Mouse (Mus musculus) small intestine, adult 10 weeks (tissue): Measurements from ENCODE around the gene Prkar1b. TPM values are rescaled to one million over a fixed set of nuclear protein-coding genes. Genes with fewer than 3 reads are reported as not detected.

Experiments
- polyA plus RNA-seq: library from polyadenylated mRNA; stranded (reverse); fragments of 350-450 nt; fragmentation: Illumina TruSeq; extraction: RNeasy Lipid Tissue Mini Kit (QIAGEN cat#74804); gene quantifications from one replicate; pipeline ENCODE4 v1.2.3, GENCODE M21; 2014; ENCODE audit warnings: low replicate concordance

Prkar1b gene
- 2.2 TPM for polyA plus RNA-seq

DNA sequence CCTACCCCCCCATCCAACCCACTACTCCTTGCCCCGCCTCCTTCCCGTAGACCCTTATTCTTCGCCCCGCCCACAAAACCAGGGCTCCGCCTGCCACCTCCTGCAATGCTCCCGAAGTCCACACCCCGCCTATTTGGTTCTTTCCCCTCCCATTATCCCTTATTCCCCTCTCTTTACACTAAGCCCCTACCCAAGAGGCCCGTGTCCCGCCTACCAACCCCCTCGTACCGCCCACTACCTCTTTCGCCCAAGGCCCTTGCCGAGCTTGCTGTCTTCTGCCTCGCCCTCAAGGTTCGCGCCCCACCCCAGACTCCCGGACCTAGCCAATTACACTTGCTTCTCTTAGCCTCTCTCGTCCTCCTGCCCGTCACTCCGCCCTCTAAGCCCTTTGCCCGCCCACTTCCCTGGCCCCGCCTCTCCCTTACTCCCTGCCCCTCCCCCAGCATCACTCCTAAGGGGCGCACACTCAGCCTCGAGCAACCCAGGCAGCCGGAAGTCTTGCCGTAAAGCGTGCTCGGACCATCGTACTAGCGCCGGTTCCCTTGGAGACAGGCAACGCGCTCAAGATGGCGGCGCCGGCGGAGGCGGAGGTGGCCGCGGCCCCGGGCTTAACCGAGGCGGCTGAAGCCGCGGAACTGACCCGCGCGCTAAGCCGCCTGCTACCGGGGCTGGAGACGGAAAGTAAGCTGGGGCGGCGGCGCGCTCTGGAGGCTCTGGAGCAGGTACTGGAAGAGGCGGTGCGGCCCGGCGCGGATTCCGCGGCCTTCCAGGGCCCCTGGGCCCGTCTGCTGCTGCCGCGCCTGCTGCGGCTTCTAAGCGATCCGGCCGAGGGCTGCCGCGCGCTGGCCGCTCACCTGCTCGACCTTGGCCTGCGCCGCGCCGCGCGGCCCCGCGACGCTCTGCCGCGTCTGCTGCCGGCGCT is at the start of gene Prkar1b, which contains the start of gene Dnaaf5:
Gene Prkar1b (minus strand): TSS at position 321 of the 922 bp plus-strand sequence.
Gene Dnaaf5 (plus strand): TSS at position 543 of the 922 bp plus-strand sequence.

DNA sequence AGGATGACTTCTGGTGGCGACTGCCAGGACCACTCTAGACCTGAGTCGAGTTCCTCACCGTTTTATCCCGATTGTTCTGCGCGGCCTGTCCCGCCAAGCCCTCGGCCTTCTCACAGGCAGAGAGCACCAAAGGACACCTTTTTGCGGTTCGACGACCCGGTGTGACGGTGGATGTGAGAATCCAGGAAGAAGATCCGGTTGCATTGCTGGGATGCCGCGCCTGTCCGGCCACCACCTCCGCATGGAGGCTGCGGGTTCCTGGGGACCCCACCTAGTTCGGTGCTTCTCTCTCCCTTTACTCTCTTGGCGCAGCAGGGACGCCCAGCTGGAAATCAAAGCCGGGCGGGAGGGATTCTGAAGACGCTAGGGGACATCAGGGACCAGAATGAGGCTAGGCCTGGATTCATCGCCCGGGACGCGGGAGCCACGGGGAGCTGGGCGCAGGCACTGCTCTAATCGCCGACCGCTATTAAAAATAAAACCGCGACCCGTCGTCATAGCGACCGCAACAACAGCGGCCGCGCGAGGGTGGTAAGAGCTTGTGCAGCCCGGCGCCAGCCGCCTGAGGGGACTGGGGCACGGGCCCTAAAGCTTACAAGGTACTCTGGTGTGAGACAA is 152.5 kb downstream of the Prkar1b start, which contains the start of gene Pdgfa:
Gene Pdgfa (minus strand): TSS at position 200 of the 618 bp plus-strand sequence.

Other genes starting within 250 kb of the Prkar1b start
- gene Pdgfa, start 152.6 kb downstream of the Prkar1b start, polyA plus RNA-seq: 37.5 TPM
- 1.4 TPM for gene Dnaaf5, start 222 bp upstream of the Prkar1b start, polyA plus RNA-seq
- gene Sun1, start 50.6 kb upstream of the Prkar1b start, polyA plus RNA-seq: 10.4 TPM
- gene Get4, start 102.3 kb upstream of the Prkar1b start, polyA plus RNA-seq: 4.8 TPM
- gene Adap1, start 175.6 kb upstream of the Prkar1b start, polyA plus RNA-seq: 1.5 TPM
- gene Cox19, start 201.4 kb upstream of the Prkar1b start, polyA plus RNA-seq: 16.6 TPM
- gene Cyp2w1, start 202.6 kb upstream of the Prkar1b start, polyA plus RNA-seq: not detected
- 1.1 TPM for gene Gpr146, start 227.7 kb upstream of the Prkar1b start, polyA plus RNA-seq